Mouse (Mus musculus) stomach, postnatal 0 days (tissue): ENCODE measurements around the gene Epha4.

Source experiments
- CTCF ChIP-seq: IDR thresholded peaks from 2 replicates; pipeline ENCODE4 v1.5.1; 2016; ENCODE audit warnings: antibody characterized with exemption, low read depth, mild to moderate bottlenecking, moderate library complexity
- EP300 ChIP-seq: optimal IDR thresholded peaks from 2 replicates; pipeline ENCODE3; 2016; ENCODE audit warnings: antibody characterized with exemption

DNA sequence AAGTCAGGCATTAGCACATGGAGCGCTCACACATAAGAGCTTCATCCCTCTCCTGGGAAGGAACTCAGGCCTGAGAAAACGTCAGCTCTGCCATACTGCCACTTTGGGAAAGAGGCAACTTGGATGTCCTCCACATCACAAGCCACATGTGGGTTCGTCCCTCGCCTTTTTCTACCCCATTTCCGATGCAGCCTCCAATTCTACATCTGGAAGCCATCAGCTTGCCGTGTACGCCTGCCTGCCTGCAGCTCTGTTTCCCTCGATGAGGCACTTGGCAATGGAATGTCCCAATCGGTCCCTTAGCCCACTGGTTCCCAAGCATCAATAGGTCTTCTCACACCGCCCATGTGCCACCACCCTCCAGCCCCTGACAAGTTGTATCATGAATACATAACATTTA lies 110.4 kb downstream of the Epha4 start:
- TF ChIP-seq EP300 (no peak), CTCF (no peak)
